8 mouse cellular contexts compared by ENCODE assay signal in the genomic region with DNA sequence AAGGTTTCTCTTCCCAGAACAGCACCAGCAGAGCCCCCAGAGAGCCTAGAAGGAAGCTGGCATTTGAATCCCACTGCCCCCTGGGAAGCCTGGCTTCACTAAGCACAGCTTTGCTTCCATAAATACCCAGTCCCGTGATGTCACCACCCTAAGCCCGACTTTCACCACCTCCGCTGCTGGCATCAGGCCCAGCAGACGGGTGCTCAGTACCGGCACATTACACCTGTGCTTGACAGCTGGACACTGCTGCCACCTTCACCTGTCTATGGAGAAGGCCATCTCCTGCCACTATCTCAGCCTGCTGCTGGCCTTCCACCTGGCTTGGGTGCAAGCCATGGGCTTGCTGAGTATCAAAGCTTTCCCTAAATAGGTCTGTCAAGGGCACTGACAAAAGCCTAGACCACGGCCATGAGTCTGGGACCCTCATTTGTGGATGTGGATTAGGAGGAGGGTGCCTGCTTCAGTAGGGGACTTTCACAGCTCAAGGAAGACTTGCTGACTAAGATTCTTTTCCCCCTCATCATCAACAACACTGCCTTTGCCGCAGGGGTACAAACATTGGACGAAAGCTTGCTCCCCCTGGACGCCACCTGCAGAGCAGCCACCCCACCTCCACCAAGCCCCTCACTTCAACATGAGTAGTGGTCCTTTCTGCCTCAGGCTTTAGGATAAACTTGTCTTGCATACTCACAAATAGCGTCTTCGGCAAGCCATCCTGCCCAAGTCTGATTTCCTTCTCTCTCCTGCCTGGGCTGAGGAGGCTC.
DNase-seq lines count a peak whose midpoint lies in the region.

No protein-coding gene starts in this region.

- peak; percentile 8 to 9 for DNase-seq in B cell, adult 2 months
- DNase-seq in cerebellum, adult 8-10 months: peak; percentile 76
- peak; percentile 70 to 76 for DNase-seq in frontal cortex, postnatal 36 days (ENCODE audit: low spot score in 2 of 2)
- DNase-seq in layer of hippocampus, adult 8-10 months (ENCODE audit: low spot score in 2 of 2): peak; percentile 49 to 56
- peak; percentile 51 for DNase-seq in right cerebral cortex, postnatal 14 days
- DNase-seq in embryo, embryonic 11 days: no peak
- no peak for DNase-seq in spleen, adult 12 weeks (ENCODE audit: low spot score)
- DNase-seq in spleen, postnatal 10 days (ENCODE audit: low spot score in 2 of 2): no peak

Comparison
In these comparisons a context has a peak if more than half of its experiments do, and no peak if none do; other contexts are left out.
1. DNase-seq: peak in B cell, adult 2 months (2 of 2), cerebellum, adult 8-10 months (single experiment), frontal cortex, postnatal 36 days (2 of 2), layer of hippocampus, adult 8-10 months (2 of 2) and right cerebral cortex, postnatal 14 days (single experiment); none in embryo, embryonic 11 days (single experiment), spleen, adult 12 weeks (single experiment) and spleen, postnatal 10 days (0 of 2).